Mouse (Mus musculus) C2C12 (cell line): ENCODE data around the gene Dirc2.

Source experiments
- CTCF ChIP-seq: IDR thresholded peaks from one replicate; pipeline ENCODE4 v1.5.1; 2011; ENCODE audit not compliant: control insufficient read depth, insufficient read depth, insufficient read length
- MAX ChIP-seq: IDR thresholded peaks from one replicate; pipeline ENCODE4 v1.6.1; 2011; ENCODE audit warnings: mild to moderate bottlenecking, control low read depth
- MYOG ChIP-seq: IDR thresholded peaks from one replicate; pipeline ENCODE4 v1.6.1; 2011; ENCODE audit not compliant: control insufficient read depth, insufficient read length; ENCODE audit errors: extremely low read depth

DNA sequence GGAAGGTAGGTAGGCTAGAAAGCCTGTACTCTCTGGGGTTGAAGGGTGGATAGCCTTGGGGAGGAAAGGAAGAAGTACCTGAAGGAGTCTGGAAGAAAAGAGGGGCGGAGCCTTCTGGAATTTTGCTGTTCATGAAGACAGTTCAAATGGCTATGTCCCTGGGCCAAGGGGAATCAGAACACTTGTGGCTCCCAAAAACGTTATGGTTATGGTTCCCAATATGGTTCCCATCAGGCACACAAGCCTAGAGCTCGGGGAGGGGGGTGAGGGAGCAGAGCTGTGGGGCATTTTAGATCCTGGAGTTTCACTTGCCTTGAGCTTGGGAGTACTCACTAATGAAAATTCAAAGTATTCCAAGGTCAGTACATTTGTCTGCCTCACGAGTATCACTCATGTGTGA, 104.3 kb downstream of the Dirc2 start:
- TF ChIP-seq CTCF = no peak
- TF ChIP-seq MYOG = no peak
- no peak for TF ChIP-seq MAX
